Mouse (Mus musculus) cortical plate, adult 2 months (tissue): Measurements from ENCODE around the gene Rplp1. TPM values are rescaled to one million over a fixed set of nuclear protein-coding genes. Genes with fewer than 3 reads are reported as not detected.

Source experiments
- H3K27ac ChIP-seq: fragments of 200-500 bp; 2 replicates; pipeline ENCODE4 v1.5.1; 2012; ENCODE audit warnings: low read length, control low read depth, inconsistent platforms; ENCODE audit not compliant: insufficient read depth
- H3K4me1 ChIP-seq: fragments of 200-500 bp; 2 replicates; pipeline ENCODE4 v1.6.1; 2011; ENCODE audit warnings: low read length; ENCODE audit not compliant: control insufficient read depth, insufficient read depth
- H3K4me3 ChIP-seq: fragments of 200-500 bp; 2 replicates; pipeline ENCODE4 v1.5.1; 2011; ENCODE audit warnings: mild to moderate bottlenecking, low read length, control low read depth; ENCODE audit not compliant: insufficient read depth
- CTCF ChIP-seq: fragments of 200-500 bp; IDR thresholded peaks from 2 replicates; pipeline ENCODE4 v1.5.1; 2011; ENCODE audit warnings: mild to moderate bottlenecking, control low read depth, low read length; ENCODE audit not compliant: insufficient read depth; ENCODE audit errors: extremely low read depth
- POLR2A ChIP-seq: fragments of 200-500 bp; IDR thresholded peaks from 2 replicates; pipeline ENCODE4 v1.6.1; 2011; ENCODE audit warnings: mild to moderate bottlenecking, low read length, control low read depth; ENCODE audit not compliant: insufficient read depth; ENCODE audit errors: extremely low read depth
- polyA plus RNA-seq: library from polyadenylated mRNA; depleted of rRNA; stranded (reverse); fragments of >200 nt; gene quantifications from 2 replicates; pipeline ENCODE4 v1.2.3, GENCODE M21; 2012; rRNA removed

Rplp1 gene
- polyA plus RNA-seq: 3,951 and 3,959 TPM in 2 replicates

DNA sequence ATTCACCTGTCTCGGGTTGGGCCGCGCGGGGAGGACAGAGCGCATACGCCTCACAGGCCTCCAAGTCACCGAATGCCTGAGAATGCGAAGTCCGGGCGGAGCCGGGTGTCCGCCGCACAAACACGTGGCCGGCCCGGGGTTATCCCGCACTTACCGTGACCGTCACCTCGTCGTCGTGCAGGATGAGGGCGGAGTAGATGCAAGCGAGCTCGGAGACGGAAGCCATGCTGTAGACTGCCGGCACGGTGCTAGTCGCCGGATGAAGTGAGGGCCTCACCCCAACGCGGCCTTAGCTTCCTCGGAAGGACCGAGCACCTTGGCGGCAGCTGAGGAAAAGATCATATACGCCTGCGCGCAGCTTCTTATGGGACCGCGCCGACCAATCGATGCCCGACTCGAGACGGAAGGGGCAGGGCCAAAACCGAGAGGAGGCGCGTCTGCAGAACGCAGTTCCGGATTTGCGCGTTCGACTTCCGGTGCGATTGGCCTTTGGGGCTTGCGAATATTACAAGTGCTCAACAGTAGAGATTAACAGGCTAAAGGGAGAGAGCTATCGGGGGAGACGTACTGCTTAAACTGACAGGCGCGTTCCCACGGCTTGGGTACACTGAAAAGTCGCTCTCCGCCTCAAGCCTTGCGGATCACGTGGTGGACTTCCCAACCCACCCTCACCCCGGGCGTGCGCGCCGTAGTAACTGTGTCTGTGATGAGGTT lies at the start of gene Rplp1:
TSS of gene Rplp1 (minus strand) at position 340 of the 714 bp plus-strand sequence.
- H3K27ac ChIP-seq: peak within 1 kb of the TSS; percentile 11
- no peaks in the 10 kb centered on the region; the same call in 1 of the 2 replicates for H3K4me1 ChIP-seq
- peak; percentile 90 for TF ChIP-seq POLR2A
- TF ChIP-seq CTCF: no peak

GRCm38 (mm10) chr9:61963356-61963755 lies 49.0 kb upstream of the Rplp1 start:
- H3K4me1 ChIP-seq: no peaks in the 10 kb centered on the region
- TF ChIP-seq POLR2A (no peak), CTCF (no peak)

More for the DNA sequence above, at the start of gene Rplp1:
- H3K4me3 ChIP-seq: peak within 1 kb of the TSS; percentile 50

GRCm38 (mm10) chr9:61961181-61961580 lies 46.8 kb upstream of the Rplp1 start:
- H3K4me1 ChIP-seq: no peaks in the 10 kb centered on the region
- no peak overlapping the region for H3K27ac ChIP-seq
- no peak overlapping the region for H3K4me3 ChIP-seq
- TF ChIP-seq POLR2A (no peak), CTCF (no peak)

More at GRCm38 (mm10) chr9:61963356-61963755, 49.0 kb upstream of the Rplp1 start:
- Histone ChIP-seq H3K4me3 (no peak overlapping the region), H3K27ac (no peak overlapping the region)

DNA sequence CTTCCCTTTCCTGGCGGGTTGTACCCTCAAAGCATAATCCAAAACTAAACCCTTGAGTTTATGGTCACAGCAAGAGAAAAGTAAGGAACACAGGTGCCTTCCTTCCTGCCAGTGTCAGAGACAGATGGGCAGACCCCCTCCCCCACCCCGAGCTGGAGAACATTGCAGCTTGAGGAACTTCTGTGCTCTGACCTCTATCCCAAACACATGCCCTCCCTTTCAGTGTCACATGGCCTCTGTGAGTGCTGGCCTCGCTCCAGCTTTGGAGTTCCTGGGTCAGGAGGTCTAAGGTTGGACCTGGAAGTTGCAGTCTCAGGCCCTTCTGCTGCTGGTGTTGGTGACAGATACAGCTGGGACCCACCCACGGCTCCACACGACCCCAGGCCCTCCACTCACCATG lies 46.4 kb upstream of the Rplp1 start:
- no peak overlapping the region for H3K4me3 ChIP-seq
- no peaks in the 10 kb centered on the region for H3K4me1 ChIP-seq
- H3K27ac ChIP-seq: no peak overlapping the region
- no peak for TF ChIP-seq CTCF
- TF ChIP-seq POLR2A: no peak

DNA sequence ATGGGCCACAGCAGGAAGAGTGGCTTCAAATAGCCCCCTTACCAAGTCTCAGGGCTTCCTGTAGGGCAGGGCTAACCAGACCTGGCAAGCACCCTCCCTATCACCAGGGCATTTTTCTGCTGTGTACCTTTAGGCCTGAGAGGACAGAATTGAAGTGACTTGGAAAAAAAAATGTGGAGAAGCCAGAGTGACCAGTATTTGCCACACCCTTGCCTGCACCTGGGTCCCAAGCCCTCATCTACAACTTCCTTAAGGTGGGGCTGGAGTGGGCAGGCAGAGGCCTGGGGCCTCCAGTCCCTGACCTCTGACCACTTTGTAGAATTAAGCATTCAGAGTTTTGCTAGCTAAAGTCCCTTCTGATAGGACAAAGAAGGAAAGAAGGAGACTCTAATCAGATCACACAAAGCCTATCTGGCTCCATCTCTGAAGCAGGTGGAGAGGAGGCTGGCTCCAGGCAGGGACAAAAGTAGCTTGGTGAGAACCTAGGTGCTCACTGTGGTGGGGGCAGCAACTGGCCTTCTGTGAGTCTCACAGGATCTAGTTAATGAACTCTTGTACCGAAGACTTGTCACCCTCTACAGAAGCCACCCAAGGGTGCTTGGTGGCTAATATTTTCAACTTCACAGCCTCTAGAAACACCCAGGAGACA lies 45.7 kb upstream of the Rplp1 start:
- TF ChIP-seq CTCF: no peak
- TF ChIP-seq POLR2A: no peak
- no peaks in the 10 kb centered on the region for H3K4me1 ChIP-seq
- no peak overlapping the region for H3K4me3 ChIP-seq
- H3K27ac ChIP-seq: no peak overlapping the region

- no peak for TF ChIP-seq CTCF
- no peak for TF ChIP-seq POLR2A
- H3K27ac ChIP-seq: no peak overlapping the region
- H3K4me1 ChIP-seq: no peaks in the 10 kb centered on the region
- no peak overlapping the region for H3K4me3 ChIP-seq
Measured at GRCm38 (mm10) chr9:61954707-61955106, 40.4 kb upstream of the Rplp1 start.

- Histone ChIP-seq H3K4me3 (no peak overlapping the region), H3K4me1 (no peaks in the 10 kb centered on the region), H3K27ac (no peak overlapping the region)
- TF ChIP-seq CTCF: no peak
- no peak for TF ChIP-seq POLR2A
Measured at GRCm38 (mm10) chr9:61952241-61952640, 37.9 kb upstream of the Rplp1 start.

- H3K27ac ChIP-seq: no peak overlapping the region; the same call in 1 of the 2 replicates
- TF ChIP-seq CTCF: peak; percentile 96
- no peak for TF ChIP-seq POLR2A
- H3K4me1 ChIP-seq: no peaks in the 10 kb centered on the region
- peak overlapping the region; percentile 47 for H3K4me3 ChIP-seq
Measured at GRCm38 (mm10) chr9:61947402-61948346, 33.3 kb upstream of the Rplp1 start.
